Mouse (Mus musculus) left cerebral cortex, adult 8-10 months (tissue): ENCODE results near the gene Gatad2b. TPM values are rescaled to one million over a fixed set of nuclear protein-coding genes. Genes with fewer than 3 reads are reported as not detected.
"Not testable (repeated sequence)": the region's sequence is repeated elsewhere in the genome, so short reads cannot be mapped to it uniquely, and the experiment has no call there.

Experiments used
- DNase-seq, 2 experiments: peaks; one replicate each; pipeline ENCODE4 v3.0.0; 2022; ENCODE audit warnings: low spot score in 2 of 2
- total RNA-seq, 4 experiments: library from RNA; stranded (reverse); gene quantifications; 2 replicates each; pipeline ENCODE4 v1.2.4; 2022

Gene Gatad2b
- total RNA-seq: 10 to 100 TPM; 90.4 to 99.8 (median 96.4) TPM

DNA sequence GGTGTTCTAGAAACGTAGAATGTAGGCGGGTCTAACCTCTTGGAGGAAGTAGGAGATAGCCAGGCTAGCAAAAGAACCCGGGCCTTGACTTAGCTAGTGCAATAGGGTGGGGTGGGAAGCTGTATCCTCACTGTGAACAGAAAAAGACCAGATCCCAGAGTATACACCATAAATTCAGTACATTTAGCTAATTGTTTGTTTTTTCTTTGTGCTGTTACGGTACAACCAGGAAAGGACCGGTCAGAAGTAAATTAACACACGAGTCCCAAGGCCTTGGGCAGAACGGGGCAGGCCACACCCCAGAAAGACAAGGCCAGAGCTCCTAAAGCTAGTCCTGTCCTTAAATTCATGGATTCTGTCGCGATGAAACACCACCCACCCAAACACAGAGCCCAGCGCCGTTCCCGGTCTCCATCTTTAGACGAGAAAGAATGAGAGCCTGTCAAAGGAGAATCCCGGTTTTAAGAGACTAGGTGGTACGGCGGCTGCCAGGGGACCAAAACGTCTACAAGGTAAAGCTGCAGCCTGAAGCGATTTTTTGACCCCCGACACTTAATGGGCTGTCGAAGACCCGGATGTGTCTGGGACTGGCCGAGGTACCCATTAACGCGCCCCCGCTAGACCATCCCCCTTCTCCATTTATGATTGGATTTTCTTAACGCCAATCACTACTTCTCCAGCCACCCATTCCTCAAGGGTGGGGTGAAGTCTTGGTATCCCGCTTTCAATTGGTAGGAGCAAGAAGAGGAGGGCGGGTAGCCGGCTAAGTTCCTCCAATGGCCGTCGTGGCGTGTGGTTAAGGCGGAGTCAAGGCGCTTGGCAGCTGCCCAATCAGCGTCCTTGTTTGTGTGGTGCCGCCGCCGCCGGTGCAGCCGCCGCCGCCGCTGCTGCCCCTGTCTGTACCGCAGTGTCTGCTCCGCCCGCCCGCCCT is at the start of gene Gatad2b:
Gene Gatad2b (plus strand): TSS at position 834 of the 931 bp plus-strand sequence.
- DNase-seq: peak; percentile 99 to 100

DNA sequence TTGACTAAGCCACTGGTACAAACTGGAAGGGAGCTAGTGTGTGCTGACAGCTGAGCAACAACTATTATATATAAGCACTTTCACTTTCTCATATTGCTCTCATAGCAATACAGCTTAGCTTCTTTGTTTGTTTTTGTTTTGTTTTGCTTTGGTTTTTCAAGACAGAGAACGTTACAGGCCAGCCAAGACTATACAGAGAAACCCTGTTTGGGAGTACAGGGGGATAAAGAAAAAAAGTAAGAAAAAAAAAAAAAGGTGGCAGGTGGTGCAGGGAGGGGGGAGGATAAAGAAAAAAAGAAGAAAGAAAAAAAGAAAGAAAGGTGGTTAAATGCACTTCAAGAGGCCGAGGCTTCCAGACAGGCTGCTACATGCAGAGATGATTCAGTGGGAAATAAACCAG is 47.6 kb upstream of the Gatad2b start:
- DNase-seq: no peak

DNA sequence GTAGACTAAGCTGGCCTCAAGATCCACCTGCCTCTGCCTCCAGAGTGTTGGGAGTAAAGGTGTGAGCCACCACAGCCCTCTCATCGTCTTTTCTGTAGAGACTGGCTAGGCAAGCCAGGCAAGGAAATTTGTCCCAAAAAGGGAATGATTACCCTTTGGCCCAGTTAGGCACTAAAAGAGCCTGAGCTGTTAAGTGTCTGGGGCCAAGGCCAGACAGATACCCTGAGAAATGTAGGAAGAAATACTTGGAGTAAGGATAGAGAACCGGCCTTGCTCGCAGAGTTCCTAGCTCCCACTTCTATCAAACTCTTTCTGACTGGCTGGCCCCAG is 45.4 kb upstream of the Gatad2b start:
- no peak for DNase-seq

DNA sequence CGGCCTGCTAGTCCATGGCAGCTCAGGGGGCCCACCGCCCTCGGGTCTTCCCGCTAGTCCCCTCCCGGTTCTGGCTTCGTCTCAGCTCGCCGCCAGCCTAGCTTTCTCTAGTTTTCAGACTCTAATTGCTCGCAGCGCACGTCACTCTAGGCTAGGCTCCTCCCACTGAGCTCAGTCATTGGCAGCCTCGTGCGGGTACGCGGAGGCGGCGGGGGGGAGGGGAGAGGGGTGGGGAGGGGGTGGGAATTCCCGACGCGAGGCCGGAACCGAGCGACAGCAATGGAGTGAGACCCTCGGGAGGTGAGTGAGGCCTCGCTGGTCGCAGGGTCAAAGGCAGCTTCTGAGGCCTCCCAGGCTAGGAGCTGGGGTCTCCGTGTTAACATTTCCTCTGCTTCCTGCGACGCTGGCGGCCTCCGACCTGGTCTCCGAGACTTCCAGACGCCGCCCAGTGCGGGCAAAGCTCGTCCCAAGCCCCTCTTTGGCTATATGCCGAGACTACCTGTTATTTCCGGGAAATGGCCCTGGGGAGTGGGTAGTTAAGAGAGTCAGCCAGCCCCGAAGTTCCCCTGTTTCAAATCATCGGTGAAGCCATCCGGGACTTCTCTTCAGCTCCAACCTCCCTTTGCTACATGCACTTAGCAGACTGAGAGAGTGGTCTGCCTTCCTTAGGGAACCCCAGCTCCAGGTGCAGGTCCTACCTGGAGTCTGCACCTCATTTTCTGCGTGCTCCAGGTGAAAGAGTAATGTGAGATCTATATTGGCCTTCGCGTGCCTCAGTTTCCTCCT is 44.8 kb upstream of the Gatad2b start, which contains the start of gene Slc39a1:
Gene Slc39a1 (plus strand): TSS at position 213 of the 786 bp plus-strand sequence.
- peak; percentile 81 to 92 for DNase-seq

DNA sequence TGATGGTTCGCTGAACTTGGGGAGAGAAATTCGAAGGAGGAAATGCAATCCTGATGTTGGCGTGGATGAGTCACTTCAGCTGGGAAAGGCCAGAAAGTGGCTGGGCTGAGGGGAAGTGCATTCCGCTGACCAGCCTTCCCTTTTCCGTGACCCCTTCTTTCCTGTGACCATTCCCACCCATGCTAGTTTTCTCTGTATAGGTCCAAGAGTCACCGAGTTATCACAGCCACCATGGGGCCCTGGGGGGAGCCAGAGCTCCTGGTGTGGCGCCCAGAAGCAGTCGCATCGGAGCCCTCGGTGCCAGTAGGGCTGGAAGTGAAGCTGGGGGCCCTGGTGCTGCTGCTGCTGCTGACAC is 44.3 kb upstream of the Gatad2b start:
- no peak for DNase-seq

DNA sequence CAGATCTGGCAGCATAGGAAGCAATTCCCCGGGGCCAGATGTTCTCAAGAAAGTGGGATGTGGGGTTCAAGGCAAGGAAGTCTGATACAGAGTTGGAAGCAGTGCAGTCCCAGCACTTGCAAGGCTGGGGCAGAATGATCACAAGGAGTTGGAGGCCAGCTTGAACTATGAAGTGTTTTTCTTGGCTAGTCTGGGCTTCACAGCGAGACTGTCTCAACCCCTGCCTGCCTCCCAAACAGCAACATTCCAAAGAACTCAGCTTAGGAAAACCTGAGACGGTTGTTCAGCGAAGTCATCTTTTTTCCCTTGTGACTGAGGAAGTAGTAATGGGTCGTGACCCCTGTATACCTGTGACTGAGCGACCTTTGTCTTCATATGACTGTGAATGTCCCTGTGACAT is 42.2 kb upstream of the Gatad2b start:
- no peak for DNase-seq

DNA sequence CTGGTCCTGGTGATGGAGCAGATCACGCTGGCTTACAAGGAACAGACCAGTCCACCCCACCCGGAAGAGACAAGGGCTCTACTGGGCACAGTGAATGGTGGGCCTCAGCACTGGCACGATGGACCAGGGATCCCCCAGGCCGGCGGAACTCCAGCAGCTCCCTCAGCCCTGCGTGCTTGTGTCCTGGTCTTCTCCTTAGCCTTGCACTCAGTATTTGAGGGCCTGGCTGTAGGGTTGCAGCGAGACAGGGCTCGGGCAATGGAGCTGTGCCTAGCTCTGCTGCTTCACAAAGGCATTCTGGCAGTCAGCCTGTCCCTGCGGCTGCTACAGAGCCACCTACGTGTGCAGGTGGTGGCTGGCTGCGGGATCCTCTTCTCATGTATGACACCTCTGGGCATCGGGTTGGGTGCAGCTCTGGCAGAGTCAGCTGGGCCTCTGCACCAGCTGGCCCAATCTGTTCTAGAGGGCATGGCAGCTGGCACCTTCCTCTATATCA is 41.2 kb upstream of the Gatad2b start:
- DNase-seq: peak in 1 of 2 experiments; percentile 65

DNA sequence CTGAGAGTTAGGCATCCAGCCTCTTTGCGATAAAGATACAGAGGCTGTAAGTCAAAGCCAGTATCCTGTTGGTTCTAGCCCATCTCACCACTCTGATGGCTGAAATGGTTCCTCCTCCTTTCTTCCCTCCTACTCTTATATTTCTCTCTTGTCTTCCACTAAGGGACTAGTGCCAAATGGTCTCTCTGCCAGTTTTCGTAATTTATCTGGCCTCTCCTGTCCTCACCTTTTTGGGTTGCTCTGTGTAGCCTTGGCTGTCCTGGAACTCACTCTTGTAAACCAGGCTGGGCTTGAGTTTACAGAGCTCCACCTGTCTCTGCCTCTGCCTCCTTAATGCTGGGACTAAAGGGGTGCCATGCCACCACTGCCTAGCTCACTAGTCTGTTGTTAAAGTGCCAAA is 40.3 kb upstream of the Gatad2b start:
- not testable (repeated sequence) for DNase-seq

DNA sequence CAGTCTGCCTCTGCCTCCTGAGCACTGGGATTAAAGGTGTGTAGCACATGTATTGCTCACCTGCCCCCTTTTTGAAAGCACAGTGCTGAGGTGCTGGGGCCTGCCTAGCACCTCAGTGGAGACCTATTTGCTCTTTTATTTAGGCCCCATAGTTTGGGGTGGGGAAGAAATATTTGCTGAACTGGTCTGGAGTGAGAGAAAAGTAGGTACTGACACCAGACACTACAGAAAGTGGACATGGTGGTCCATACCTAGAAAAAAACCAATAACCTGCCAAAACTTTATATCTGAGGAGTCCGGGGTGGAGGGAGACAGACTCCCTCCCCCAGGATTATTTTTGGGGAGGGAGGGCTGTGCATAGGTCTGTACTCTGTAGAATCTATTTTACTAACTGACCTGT is 39.8 kb upstream of the Gatad2b start:
- not testable (repeated sequence) for DNase-seq

DNA sequence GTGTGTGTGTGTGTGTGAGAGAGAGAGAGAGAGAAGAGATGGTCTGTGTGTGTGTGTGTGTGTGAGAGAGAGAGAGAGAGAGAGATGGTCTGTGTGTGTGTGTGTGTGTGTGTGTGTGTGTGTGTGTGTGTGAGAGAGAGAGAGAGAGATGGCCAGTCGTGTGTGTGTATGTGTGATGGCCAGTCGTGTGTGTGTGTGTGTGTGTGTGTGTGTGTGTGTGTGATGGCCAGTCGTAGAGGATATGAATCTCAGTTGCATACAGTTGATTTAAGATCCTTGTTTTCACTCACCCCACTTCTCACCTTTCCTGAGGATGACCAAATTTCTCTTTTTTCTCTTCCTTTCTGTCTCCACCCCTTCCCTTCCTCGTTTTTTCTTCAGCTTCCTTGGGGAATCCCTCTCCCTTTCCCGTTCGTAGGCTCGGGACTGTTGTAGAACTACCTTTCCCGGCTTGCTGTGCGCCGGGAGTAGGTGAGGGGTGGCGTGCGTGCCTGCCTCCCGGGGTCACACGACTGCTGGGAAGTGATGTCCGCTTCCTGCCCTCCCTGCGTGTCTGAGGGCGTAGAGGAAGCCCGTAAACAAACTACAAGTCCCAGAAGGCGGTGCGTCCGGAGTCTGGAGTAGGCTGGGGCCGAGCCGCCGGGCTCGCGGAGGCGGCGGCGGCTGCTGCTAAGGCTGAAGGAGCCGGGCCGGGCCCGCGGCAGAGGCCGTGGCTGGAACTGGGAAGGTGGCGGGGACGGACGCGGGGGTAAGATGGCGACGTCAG is 39.1 kb upstream of the Gatad2b start, which contains the start of gene Crtc2:
Gene Crtc2 (plus strand): TSS at position 511 of the 766 bp plus-strand sequence.
- peak; percentile 87 to 99 for DNase-seq

DNA sequence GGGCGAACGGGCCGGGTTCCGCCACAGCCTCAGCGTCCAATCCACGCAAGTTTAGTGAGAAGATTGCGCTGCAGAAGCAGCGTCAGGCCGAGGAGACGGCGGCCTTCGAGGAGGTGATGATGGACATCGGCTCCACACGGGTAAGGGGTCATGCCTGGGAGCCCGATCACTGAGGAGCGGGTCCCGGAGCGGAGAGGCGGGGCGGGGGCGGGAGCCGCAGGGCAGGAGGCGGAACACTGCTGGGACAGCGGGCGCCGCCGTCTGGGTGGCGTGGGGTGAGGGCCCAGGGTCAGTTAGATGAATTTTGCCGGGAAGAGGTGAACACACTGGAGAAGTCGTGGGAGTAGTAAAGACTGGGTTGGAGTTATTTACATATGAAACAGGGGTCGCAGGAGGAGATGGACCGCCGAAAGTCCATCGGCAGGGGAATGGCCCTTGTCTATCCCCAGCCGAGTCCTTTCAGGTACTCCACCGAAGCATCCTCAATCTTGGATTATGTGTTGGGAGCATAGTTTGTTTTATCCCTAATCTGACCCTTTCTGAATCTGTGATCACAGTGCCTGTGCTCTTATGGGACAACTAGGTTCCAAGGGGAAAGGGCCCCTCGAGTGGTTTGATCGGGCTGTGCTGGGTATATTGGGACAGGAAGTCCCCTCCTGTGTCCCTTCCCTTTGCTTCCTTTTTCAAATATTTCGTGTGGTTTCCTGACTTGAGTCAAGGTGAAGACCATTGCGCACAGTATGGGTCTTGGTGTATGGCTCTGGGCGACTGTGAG is 38.4 kb upstream of the Gatad2b start:
- DNase-seq: no peak

DNA sequence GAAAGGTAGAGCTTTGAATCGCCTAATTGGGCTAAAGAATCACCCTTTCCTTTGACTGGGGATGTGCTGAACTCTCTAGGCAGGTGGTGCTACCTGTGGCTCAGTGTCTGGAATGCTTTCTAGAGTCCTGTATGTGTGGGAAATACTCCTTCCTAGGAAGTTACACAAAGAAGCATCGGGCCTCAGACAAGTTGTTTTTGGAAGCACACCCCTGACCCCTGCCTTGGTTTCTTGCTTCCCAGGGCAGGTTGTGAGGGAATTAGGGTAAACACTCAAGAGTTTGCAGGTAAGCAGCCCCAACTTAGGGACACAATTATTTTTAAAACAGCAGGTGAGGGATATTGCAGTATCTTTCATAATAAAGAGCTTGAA is 37.8 kb upstream of the Gatad2b start:
- no peak for DNase-seq

DNA sequence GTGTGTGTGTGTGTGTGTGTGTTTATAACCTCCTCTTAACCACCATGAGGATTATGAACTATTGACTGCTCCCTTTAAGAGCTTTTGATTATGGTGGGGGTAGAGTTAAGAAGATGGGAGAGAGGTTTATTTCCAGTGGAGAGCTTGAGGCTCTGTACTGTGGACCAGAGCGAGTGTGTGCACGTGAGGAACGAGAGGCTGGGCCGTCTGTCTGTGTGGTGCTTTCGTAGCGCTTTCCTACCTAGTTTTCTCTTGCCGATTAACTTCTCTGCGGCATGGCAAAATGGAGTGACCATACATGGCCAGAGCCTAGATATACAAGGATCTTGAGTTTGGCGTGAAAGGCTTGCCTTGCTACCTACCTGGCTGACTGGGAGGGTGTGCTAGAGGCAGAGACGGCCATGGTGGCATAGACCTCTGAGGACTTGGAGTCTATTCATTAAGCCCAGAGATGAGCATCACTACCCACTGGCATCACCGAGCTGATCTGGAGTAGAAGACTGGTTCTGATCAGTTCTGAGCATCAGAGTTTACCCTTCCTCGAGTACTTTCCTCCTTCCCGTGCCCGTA is 37.1 kb upstream of the Gatad2b start:
- no peak for DNase-seq

DNA sequence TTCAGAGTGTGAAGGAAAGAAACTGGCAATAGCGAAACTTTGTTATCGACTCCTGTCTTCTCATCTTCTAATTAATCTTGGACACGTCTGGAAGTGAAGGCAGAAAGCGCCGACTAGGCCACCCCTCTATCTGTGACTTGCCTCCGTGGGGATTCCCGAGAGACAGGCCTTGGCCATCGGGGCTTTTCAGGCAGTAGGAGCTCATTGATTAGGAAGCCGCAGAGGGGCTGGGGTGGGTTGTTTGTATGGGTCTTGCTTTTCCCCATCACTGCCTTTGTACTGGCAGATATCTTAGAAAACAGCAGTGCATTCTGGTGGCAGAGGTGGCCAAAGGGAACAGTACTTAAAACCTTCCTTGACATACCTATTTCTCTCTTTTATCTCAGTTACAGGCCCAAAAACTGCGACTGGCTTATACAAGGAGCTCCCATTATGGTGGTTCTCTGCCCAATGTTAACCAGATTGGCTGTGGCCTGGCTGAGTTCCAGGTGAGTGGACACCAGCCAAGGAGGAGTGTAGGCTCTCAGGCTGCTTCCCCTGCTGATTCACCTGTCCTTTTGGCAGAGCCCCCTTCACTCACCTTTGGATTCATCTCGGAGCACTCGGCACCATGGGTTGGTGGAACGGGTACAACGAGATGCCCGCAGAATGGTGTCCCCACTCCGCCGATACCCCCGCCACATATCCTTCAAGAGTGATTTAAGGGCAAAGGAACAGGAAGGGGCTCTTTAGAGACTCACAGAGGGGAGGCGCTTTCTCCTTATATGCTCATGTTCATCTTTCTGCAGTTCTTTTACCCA is 36.0 kb upstream of the Gatad2b start:
- no peak for DNase-seq

DNA sequence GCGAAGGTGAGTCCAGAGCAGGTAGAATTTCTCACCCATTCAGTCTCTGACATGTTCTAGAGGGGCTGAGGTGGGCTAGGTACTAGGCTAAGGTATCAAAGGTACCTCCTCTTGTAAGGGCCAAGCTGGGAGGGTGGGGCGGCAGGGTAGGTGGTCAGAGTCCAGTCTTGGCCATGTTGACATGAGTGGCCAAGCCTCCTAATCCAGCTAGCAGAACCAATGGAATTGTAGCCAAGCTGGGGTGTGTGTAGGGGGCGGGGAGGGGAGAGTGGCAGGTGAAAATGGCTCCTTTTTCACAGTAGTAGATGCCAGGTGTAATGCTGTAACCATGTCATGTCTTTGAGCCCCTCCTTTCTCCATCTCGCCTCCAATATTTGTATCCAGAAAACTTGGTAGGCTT is 34.5 kb upstream of the Gatad2b start:
- DNase-seq: no peak

DNA sequence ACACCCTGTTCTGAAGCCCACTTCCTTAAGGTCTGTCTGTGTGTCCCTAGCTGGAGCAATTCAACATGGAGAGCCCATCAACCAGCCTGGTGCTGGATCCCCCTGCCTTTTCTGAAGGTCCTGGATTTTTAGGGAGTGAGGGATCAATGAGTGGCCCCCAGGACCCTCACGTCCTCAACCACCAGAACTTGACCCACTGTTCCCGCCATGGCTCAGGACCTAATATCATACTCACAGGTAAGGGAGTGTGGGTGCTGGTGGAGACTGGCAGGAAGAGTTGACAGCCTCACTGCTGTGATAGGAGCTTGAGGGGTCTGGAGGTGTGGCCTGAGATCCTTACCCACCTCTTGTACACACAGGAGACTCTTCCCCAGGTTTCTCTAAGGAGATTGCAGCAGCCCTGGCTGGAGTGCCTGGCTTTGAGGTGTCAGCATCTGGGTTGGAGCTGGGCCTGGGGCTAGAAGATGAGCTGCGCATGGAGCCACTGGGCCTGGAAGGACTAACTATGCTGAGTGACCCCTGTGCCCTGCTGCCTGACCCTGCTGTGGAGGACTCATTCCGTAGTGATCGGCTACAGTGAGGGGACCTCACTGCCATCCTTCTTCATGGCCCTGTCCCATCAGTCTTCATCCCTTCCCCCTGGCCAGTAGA is 29.7 kb upstream of the Gatad2b start:
- DNase-seq: no peak

DNA sequence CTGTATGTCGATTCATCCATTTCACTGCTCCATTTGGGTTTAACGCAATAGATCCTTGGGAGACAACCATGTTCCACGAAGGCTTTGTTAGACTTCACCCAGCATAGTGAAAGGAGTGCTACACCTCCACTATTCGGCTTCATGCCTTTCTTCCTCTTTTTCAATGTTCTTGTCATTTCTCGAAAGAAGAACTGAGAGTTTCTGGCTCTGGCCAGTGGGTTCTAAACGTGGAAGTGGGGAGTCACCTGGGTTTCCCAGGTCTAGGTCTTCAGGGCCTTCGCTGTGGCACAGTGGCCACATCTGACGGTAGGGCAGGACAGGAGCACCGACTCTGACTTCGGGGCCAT is 28.3 kb upstream of the Gatad2b start:
- DNase-seq: no peak

DNA sequence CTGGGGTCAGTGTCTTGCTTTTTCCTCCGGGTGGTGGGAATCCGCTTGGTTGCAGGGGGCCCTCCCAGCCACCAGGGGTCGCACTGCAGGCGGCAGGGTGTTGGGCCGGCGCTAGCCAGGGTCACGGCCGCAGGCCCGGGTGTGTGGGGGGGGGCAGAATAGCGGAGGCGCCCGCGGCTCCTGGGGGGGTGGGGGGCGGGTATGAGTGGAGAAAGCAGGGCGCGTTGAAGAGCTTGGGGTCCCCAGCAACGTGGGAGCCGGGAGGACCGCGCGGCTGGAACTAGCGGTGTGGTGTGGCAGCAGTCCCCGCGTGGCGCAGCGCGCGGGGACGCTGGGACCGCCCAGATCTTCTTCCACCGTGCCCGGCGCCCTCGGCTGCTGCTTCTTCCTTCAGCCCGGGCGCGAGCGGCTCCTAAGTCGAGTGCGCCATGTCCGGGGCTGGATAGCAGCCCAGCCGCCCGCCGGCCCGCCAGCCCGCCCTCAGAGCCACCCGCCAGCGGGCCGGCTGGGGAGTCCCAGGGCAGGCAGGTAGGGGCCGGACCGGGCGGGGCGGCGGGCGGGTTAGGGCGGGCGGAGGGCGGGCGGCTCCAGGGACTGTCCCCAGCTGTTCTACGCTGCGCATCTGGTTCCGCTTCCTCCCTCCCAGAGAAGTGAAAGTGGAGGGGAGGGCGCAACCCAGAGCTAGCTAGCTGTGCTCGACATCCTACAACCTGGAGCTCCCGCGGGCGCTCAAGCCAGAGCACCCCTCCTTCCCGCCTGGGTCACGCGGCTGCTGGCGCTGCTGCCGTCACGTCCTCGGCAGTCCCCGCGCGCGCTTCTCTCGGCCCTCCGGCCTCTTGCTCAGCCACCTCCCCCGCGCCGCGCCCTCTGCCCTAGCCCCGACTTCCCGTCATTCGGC is 27.7 kb upstream of the Gatad2b start, which contains the start of gene Dennd4b:
Gene Dennd4b (plus strand): TSS at position 152 of the 898 bp plus-strand sequence.
- peak; percentile 81 to 84 for DNase-seq
